Mouse (Mus musculus): ENCODE results near the gene Cd59b.
"Not testable (repeated sequence)": the region's sequence is repeated elsewhere in the genome, so short reads cannot be mapped to it uniquely, and the experiment has no call there.

Gene Cd59b

DNA sequence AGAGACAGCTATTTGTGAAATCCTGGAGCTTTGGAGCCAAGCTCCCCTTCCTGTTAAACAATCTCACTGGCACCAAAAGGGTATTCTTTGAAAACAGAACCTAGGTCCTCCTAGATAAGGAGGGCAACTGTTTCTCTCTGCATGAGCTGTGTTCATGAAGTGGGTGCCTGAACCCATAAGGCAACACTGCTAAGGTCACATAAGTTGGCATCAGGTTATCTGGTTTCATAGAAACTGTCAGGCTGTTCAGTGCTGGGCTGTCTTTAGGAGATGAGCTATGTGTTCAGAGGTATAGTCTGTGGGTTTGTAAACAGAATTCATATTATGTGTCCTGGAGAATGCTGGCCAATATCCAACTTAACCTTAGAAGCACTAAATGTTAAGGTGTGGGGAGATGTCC is 47.5 kb downstream of the Cd59b start:
- in situ Hi-C loops (cut with MboI) = not testable (repeated sequence)

DNA sequence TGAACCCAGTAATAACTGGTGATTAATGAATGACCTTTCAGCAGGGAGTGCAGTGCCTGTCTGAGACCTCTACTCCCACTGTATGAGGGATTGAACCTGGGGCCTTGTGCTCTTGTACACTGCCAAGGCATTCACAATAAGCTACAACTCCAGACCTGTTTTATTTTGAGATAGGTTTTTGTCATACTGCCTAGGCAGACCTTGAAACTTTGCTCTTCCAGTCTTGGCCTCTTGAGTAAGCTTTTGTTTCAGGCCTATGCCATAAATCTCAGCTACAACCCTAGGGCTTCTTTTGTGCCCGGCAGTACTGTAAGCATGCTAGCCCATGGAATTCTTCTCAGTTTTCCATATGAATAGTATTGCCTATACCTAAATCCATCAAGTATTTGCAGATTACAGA is 49.4 kb downstream of the Cd59b start:
- in situ Hi-C loops (cut with MboI) = no loop called here

DNA sequence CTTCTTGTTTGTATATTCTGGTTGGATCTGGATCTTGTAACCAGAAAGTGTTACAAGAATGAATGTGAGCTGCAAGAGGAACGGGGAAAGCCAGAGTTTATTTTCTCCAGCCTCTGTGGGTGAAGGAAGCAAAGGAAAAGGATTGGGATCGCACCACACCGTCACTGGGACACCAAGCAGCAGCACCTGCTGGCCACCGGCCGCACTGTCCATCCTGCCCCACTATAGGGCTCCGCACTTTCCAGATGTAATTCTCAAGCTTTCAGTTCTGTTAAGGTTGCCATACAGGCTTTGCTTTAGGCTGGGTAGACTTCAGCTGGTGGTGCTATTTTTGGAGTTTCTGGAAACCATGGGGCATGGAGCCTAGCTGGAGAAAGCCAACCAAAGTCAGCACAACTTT is 50.7 kb downstream of the Cd59b start:
- in situ Hi-C loops (cut with MboI) = no loop called here

DNA sequence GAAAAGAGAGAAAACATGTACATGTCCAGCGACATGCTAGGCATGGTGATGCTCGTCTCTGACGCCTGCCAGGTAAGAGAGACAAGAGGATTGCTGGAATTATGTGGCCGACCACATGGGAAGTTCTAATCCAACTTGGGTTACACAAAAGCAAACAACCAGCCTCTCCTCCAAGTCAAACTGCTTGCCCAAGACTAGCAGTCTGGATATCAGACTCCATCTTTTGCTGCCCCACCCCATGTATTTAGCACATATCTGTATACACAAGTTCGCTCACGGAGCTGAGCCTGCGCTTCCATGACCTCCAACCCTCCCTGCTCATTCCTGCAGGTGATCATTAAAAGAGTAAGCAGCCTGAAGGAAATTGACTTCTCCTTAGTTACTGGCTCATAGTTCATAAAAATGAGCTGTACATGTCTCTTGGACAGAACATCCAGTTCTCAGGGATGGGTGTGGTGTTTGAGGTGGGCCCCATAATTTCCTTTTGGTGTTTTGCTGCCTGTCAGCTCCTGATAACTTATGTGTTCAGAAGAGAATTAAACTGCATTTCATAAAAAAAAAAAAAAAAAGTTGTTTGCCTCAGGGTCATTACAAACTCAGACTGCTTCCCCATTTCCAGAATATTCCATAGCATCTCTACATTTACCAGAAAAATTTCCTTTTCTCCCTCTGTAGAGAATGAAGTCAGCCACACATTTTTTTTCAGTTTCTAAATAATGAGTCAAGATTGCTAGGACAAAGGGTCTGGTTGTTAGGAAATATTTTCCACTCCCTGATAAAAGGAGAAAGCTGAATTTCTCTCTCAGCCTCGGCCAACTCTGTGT is 52.2 kb downstream of the Cd59b start:
- in situ Hi-C loops (cut with MboI) = no loop called here

DNA sequence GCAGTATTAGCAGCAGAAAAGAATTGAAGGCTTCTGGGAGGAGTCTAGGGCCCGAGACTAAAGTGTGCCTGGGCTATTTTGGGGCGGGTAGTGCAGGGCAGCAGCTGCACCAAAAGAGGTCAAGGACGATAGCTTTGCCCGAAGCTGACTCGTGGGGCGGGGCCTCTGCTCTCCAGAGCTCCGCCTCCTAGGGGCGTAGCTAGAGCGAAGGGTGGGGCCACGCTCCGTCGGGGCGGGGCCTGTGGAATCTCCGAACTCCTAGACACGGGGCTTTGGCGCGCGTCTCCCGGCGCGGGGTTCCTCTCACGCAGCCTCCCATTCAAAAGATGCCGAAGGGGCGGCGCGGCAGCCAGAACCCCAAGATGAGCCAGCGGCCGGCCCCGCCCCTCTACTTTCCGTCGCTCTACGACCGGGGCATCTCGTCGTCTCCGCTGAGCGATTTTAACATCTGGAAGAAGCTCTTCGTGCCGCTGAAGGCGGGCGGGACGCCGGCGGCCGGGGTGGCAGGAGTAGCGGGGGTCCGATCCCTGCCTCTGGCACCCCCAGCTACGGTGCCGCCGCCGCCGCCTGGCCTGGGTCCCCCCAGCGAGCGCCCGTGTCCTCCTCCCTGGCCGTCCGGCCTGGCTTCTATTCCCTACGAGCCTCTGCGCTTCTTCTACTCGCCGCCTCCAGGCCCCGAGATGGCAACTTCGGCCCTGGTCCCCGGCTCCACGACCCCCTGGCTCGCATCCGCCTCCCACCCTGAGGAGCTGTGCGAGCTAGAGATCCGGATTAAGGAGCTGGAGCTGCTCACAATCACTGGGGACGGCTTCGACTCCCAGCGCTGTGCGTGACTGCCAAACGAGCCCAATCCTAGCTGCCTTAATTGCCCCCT is 53.1 kb downstream of the Cd59b start, which contains the start of gene A930018P22Rik:
A930018P22Rik (plus strand) TSS at position 265 of the 874 bp plus-strand sequence.
- in situ Hi-C loops (cut with MboI) = no loop called here

DNA sequence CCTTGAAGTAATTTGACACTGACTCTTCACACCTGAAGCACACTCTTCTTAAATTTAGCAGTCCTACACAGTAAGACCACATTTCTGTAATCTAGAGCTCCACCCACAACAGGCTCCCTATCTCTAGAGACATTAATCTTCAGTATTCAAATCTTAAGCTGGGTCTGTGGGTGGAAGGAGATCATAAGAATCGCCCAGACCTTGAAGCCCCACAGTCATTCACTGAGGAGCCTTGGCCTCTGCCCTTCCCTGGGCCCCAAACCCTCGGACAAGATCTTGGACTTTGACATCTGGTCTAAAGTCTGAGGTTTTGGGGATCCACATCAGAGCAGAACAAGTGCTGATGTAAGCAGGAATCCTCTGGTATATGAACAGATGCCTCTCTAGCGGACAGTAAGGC is 53.9 kb downstream of the Cd59b start:
- in situ Hi-C loops (cut with MboI) = no loop called here

DNA sequence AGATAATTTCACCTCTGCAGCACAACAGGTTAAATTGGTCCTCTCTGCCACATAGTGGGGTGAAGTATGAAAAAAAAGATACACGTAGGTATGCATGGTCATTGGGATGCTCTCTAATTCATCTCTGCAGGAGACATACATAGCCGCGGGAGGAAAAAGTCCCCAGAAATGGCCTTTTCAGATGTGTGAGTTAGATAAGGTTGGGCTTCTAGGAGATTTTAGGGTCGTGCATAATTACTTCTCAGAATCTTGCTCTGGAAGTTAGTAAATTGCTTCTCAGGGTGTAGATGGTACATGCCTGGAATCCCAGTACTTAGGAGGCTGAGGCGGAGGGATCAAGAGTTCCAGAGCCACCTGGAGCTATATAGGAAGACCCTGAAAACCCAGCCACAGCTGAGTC is 54.4 kb downstream of the Cd59b start:
- in situ Hi-C loops (cut with MboI) = no loop called here

DNA sequence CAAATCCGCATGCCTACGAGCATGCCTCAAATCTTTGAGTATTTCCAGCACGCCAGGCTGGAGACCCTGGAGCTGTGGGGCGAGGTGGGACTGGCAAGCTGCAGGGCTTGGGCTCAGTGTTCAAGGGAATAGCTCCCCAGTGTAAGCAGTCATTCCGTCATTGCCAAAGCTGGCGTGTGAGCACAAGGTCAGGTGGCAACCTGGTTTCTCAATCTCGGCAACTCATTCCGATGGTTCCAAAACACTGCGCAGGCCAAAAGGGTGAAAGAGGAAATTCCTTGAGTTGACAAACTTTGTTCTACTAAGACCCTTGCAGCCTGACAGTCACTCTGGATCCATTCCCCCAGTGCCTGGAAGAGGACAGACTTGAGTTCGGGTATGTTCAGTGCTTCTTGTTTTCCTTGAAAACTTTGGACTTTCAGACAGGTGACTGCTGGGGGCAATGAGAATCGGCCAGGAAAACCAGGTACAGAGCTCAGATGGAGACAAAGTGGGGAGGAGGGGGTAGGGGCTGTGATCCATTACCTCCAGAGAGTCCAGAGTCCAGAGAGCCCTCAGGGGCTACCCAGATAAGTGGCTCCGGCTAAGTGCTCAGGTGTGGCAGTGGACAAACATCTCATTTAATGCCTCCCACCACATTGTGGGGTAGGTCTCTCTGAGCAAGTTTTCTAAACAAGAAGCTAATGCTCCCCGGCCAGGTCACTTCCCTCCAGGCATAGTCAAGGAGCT is 59.3 kb downstream of the Cd59b start:
- in situ Hi-C loops (cut with MboI) = no loop called here

DNA sequence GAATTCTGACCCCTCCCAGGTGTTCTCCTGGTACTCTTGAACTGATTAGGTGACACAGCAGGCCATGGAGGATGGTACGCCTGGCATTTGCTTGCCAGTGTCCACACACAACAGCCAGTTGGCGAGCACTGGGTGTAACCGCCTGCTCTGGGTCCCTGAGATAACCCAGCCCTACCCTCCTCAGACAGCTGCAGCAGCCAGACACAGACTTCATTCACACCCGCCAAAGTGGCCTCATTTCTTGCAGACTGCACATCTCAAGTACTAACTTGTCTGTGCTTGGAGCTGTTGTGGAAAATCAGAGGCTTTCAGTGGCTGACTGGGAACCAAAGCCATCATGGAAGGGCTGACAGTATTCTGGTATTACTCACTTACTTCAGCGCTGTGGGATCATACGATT is 60.5 kb downstream of the Cd59b start:
- in situ Hi-C loops (cut with MboI) = no loop called here

DNA sequence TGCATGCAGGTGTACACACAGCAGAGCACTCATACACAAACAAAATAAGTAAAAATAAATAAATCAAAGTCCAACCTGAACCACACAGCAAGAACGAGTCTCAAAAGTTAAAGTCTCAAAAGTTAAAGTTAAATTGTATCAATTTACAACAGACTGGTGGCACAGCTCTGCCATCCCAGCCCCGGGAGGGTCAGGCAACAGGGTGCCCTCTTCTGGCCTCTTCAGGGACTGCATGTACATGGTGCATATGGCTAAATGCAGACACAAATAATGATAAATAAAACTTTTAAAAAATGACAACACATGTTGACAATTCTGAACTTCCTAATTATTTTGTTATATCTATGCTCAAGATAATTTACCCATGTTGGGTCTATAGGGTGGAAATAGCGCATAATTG is 61.3 kb downstream of the Cd59b start:
- in situ Hi-C loops (cut with MboI) = no loop called here

DNA sequence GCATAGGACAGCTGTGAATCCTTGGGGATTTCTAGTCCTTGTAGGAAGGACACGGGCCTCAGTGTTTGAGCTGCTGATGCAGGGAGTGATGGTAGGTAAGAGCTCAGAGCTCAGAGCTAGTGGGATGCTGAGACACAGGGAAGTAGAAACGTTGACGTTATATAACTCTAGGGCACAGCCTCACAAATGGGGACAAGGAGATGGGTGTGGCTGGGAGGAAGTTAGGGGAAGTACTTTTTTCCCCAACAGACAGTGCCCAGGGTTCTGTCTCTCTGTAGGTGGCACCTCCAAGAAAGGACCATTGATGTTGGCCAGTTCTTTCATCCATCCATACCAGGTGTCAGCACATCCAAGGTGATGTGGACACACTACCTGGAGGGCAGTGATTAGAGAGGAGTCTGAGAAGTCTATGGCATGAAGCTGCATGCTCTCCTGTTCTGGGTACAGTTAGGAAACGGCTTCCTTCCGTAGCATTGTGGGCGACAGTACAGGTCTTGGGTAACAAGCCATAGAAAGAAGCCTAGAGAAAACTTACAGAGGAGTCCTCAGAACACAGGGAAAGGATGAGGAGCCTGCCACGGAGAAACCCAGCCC is 62.7 kb downstream of the Cd59b start:
- in situ Hi-C loops (cut with MboI) = no loop called here

DNA sequence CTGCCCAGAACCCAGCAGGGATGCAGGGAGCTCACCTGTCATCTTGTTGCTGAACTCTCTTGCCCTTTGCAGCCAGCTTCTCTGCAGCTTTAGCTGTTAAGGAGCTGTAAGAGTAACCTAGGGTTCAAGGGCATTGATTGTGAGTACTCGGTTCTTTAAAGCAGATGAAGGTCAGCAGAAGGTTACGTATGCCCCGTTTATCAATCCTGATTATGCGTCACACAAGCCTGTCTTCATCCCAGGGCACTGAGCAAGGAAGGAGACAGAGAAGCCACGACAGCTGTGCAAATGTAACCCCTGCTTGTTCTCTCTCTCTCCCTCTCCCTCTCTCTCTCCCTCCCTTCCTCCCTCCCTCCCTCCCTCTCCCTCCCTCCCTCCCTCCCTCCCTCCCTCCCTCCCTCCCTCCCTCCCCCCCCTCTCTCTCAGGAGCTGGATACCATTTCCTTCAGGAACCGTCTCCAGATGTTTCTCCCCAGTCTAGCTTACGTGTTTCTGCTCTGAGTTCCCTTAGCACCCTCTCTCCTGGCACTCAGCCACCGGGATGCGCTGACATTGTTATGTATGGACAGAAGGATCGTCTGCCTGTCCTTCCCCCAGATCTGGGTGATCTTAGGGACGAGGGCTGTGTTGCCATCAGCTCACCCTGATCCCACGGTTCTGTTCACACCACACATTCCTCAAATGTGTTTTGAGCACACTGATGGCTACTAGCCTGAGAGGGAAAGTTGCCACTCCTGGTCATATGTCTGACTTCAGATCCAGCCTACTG is 63.6 kb downstream of the Cd59b start:
- in situ Hi-C loops (cut with MboI) = no loop called here

DNA sequence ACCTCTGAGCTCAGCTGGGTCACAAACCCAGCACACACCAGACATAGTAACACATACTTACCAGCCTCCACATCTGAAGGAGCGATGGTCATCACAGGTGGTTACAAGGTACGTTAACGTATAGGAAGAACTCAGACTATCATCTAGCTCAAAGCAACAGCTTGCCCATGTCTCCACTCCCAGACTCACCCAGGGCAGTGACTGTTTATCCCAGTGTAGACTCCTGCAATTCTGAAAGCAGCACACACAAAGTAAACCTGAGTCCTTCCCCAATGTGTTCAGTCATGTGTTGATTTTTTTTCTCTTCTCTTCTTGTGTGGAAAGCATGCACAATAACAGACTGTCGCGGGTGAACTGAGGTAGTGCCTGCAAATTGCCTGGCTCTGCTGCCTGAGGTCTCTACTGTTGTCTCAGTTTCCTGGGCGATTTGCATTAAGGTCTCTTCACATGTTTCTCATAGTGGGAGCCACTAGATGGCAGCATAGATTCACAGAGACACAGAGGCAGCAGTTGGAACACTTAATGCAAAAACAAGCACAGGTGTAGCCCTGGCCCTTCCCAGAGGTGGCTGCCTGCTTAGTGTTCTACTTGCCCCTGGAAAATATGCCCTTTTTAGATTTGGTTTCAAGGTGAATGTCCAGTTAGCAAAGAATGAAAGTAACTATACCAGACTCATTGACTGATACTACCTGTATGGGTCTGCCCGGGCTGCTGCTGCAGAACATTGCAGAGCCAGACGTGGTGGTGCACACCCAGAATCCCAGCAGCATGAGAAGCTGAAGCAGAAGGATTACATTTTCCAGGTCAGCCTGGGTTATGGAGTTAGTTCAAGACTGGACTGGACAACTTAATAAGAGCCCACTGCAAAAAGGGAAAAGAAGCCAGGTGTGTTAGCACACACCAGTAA is 64.8 kb downstream of the Cd59b start:
- in situ Hi-C loops (cut with MboI) = no loop called here

DNA sequence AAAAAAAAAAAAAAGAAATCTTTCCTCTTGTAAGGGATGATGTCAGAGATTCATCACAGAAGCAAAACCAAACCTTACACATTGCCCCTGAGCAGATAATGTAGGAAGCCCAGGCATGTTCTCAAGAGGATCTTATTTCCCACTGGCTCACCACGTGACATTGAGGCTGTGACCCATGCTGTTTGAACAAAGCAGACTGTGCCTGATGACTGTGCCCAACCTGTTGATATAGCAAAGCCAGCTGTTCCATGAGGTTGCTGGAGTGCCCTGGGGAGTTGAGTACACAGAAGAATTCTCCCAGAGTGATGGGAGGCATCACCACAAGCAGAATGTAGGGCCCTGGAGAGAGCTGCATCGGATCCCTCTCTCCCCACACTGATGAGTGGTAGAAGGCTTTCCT is 66.3 kb downstream of the Cd59b start:
- in situ Hi-C loops (cut with MboI) = no loop called here
